Mouse (Mus musculus) thymus, adult 18-20 months (tissue): Measurements from ENCODE around the gene Hand2.

Experiments
- DNase-seq, 2 experiments: peaks; one replicate each; pipeline ENCODE4 v3.0.0; 2022; ENCODE audit warnings: mixed read lengths in 2 of 2

Hand2 gene

DNA sequence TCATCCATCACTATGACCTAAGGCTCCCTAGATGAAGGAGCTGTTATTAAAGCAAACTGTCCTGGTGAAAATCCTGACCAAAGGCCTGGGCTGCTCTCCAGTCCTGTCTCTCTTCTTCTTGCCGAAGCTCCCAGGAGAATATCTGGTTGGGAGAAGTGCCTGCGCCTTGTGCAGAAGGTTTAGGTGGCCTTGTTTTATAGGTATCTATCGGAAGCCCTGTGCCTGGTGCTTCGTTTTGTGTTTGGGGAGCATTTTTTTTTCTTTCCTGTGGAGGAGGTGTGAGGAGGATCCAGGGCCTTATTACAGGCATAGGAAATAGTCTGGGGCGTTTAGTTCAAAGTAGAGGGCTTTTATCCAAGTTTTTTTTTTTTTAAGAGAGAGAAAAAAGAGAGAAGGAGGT is 3.9 kb downstream of the Hand2 start:
- no peak for DNase-seq

DNA sequence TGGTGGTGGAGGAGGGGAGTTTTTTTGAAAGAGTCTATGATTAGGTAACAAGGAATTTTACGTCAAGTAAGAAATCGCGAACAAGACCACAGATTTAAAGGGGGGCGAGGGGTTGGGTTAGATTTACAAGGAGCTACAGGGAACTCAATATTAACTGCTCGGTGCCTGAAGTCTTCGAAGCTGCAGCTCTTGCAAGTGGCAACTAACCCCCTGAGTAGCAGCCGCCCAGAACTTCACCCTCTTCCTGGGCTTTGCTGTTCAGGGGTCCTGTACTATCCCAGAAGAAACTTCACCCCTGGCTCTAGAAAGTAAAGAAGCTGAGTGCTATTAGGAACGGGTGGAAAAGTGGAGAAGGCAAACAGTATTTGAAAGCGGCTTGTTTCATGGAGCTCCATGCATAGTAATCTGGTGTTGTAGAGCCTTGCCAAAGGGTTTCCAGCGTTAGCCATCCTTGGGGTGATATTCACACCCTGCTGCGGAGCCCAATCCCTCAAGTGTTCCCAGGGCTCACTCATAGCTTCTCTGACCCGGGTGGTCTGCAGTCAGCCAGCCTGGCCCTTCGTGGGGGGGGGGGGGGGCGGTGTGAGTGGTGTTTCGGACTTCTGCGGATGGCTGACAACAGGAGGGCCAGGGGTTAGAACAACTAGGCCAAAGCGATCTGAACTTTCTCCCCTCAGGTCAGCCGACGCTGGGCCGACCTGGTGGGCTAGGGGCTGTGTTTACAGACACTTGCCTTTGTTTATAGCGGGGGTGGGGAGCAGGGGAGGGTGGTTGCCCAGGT is 4.5 kb downstream of the Hand2 start:
- DNase-seq, result no peak

DNA sequence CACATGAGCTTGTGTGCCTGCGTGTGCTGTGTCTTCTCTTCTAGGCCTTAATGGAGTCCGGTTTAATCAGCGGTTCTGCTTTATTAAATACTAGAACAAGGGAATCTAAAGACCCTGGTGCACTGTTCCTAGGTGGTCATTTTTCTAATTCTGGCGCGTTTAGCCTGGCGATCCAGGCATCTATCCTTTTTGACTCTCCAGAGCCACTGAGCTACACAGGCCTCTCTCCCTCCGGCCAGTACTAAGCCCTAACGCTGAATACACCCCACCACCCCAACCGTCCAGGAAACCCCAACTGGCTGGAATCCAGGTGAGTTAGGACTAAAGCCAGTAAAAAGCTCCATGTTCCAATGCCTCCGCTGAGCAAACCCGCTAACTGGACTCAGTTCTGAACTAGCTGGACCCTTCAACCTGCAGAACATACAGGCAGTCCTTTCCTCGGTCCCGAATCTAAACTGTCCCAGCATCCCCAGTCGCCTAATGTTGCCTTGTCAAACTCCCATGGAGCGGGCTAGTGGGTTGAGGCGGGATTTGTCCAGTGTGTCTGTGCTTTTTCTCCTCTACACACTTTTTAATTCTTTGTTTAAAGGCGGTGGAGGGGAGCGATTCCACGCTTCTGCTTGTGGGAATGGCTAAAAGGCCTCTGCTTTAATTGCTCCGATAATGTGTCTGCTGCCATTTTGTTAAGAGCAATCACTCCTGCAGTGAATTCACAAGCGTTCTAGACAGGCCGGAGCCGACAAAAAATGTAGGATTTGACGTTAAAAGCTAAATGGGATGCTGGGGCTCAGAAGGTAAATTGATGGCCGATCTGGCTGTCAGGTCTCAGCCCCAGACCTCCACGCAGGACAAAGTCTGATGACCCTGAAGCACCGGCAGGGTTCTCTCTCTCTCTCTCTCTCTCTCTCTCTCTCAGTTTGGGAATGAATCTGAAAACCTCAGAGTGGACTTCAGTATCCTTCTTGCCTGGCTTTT is 5.6 kb downstream of the Hand2 start:
- DNase-seq, result no peak

DNA sequence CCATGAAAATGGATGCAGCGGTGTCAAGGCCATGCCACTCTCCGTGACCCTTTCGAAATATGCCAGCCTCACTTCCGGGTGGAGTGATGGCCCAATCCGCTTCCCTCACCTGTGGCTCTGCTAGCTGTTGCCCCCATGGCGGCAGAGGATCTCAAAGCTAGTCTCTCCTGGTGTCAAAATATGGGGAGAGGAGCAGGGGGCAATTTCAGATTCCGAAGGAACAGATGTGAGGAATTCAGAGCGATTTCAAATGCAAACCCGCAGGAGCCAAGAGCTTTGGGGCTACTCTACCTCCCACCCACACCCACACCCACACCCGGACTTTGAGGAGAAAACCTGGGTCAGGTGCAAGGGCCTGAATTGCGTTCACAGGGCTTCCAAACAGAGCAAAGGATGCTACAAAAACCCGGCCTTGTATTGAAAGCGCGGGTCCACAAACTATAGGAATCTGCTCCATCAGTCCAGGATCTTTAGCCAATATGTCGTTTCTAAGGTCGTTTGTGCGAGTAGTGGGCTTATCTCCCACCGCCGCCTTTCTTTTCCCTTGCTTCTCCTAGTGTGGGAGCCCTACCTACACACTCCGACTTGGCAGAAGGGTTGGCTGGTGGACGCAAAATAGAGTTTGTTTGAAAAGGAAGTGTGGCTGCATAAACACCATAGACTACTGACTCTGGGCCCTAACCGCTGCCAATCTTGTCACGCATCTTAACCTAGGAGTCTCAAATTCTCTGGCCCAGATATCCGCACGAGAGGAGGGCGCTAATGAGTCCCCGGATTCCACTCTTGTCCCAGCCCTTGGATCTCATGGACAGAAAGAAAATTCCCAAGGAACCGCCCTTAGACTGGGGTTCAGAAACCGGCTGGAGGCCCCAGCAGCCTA is 6.7 kb downstream of the Hand2 start:
- no peak for DNase-seq

DNA sequence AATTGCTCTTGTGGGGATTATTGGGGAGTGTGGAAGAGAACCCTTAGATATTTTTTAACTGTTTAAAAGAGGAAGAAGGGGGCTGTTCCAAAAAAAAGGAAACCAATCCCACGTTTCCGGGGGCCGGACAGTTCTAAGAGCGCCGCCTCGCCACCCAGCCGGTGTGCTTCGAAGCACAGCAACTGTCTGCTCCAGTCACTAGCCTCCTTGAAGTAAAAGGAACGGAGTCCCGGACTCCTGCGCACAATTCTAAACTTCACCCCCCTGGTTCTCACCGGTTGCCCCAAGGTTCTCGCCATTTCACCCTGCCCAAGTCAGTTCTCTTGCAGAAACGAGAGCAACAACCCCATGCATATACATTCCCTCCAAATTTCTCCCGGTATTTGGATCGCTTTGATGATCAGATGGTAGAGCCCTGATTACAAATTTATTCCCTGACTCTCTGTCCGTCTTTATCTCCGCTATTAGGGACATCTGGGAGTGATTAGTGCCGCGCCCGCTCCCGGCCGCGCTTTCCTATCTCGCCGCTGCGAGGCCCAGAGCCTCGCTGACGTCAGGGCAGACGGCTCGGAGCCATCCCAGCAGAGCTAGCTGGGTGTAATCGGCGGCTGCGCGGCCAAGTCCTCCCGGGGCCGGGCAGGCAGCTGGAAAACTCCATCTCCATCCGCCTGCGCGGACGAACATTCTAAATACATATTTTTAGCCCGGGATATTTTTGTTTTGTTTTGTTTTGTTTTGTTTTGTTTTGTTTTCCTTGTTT is 7.6 kb downstream of the Hand2 start:
- DNase-seq, result no peak

DNA sequence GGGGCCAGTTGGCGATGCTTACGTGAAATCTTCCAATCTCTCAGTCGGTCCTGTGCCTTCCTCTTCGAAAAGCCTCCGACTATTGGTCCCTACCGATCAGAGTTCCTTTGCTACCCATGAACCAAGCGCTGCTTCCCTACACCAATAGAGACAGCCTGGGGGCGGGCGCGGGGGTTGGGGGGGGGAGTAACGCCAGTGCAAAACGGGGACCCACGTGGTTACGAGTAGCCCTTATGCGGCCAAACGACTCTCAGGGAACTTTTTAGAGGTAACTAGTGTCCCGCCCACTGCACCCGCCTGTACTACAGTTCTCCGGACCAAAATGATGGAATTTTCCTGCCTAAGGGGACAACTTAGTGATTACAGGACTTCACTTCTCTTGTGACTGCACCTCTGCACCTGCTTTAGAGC is 8.2 kb downstream of the Hand2 start:
- DNase-seq, result no peak

DNA sequence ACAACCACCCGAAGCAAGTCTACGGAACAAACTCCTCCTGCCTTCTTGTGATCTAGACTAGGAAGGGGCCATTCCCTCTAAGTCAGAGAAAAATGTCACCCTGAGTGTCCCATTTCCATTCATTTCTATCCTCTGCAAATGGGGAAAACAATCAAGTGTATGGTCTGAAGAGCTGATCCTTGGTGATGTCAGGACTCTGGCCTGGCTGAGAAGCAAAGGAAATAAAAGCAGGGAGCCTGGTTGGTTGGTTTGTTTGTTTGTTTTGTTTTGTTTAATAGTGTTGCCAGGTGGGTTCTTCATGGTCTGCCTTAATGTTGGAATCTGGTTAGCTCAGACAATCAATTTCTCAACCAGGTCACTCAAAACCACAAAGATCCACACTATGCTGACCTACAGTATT is 9.3 kb downstream of the Hand2 start:
- no peak for DNase-seq

DNA sequence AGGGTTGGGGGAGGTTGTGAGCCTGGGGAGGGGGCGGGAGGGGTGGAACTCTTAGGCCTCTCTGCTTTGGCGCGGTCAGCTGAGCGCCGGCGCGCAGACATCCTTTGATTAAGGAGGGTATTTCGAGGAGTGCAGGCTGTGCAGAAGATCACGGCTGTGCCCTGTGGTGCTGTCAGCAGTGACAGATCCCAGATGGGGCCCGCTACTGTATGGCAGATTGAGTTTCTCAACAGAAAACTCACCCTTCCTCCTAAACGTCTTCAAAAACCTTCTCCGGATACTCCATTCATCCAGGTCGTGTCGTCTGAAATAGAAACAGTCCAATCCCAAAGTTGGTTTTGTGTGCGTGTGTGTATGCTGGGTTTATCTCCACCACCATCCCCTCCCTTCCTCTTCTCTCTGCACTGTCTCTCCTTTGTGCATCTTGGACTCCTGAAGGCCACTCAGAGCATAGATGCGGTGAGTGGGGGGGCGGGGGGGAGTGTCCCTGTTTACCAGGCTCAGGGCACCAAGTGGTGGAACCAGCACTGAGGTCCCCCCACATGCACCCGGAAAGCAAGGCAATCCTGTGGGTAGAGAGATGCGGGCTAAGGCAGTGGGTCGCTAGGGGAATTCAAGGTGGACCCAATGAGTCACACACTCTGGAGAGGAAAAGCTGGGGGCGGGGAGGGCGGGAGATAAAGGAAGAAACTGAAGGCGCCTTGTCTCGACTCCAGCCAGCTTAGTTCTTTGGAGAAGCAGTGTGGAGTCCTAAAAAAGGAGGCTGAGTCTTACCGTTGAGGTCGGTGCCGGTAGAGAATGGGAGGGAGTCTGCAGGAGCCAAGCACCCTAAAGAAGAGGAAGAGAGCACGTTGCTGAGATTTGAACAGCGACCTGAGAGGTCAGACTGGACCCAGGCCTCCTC is 11.2 kb downstream of the Hand2 start:
- DNase-seq, result no peak

DNA sequence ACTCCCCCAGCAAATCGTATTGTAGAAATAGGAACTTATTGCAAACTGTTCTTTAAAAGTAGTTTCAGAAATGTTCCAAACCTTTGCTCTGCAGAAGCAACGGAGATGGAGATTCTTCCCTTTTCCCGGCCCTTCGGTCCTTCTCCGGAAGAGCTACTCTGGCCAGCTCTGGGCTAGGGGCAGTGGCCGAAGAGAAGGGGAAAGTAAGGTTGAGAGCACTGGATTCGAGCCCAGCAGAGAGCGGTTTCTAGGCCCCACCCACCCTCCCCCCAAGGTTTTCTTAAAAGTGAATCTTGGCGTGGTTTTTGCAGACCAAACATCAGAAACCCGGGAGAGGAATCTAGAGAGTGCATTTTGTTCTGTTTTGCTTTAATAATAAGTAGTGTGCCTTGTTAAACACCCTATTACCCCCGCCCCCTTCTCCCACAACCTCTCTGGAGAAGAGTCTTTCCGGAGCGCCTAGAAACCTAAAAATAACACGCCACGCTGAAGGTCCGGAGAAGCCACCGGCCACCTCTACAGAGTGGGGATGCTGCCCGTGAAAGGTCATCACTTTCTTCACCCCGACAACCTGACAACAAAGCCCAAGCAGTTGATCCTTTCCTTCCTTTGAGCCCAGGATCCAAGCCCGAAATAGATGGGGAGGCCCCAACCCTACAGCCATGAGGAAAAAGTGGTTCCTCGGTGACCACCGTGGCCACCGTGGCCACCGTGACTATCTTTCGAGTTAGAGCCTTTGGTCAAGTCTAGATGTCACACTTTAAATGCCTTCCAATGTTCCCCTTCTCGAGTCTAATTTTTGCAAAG is 12.1 kb downstream of the Hand2 start:
- DNase-seq, result no peak

DNA sequence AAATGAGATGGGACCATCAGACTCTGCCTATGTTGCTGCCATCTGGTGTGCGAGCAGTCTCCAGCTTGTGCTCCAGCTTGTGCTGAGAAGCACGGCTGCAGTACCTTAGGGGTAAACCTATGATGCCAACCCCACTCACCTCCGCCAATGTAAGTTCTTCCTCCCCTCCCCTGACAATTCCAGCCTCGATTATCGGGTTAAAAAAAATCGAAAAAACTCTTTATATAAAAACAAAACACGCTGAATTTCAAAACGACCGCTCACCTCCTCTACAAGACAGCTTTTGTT is 12.6 kb downstream of the Hand2 start:
- DNase-seq, result no peak

DNA sequence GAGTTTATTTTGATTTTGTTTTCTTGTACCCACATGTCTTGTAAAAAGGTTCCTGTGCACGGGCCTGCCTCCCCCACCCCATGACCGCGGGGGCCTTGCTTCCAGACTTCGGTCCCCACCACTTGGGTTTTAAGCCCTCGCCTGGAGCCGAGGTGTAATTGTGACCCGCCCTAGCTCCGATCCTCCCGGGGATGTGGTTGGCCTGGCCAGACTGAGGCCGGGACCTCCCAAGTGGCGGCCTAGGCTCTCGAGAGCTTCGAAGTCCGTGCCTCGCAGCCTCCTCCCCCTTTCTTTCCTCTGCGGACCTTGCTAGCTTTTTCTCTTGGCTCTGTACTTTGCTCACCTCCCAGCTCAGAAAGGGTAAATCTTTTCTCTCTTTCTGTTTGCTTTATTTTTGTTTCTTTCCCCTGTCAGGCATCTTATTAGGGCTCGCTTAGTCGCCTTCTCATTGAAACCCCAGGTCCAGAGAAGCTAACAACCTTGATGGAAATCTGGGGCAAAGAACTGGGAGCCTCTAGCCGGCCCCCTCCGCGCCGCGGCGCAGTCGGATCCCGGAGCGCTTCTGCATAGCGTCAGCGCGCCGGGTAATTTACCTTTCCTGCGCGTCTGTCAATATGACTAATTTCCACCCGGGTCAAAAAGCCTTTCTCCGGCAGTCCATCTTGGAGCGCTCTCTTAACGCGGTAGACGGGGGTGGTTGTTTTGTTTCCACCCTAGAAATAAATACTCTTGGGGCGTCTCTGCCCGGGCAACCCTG is 13.2 kb downstream of the Hand2 start:
- no peak for DNase-seq

DNA sequence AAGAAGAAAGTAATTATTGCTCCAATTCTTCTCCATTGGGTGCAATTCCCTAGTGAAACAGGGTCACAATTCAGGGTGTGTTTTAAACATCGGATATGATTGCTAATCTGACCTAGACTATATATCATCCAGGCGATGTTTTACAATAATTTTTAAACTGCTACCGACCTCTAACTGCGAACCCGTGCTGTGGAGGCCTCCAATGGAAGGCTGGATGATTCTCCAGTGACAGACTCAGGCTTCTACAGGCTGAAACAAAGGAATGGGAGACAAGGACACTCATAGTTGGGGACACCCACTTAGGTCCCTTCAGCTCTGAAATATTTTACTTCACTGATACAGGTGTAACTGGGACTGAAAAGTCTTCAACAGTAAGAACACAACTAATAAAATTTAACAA is 13.9 kb downstream of the Hand2 start:
- no peak for DNase-seq

DNA sequence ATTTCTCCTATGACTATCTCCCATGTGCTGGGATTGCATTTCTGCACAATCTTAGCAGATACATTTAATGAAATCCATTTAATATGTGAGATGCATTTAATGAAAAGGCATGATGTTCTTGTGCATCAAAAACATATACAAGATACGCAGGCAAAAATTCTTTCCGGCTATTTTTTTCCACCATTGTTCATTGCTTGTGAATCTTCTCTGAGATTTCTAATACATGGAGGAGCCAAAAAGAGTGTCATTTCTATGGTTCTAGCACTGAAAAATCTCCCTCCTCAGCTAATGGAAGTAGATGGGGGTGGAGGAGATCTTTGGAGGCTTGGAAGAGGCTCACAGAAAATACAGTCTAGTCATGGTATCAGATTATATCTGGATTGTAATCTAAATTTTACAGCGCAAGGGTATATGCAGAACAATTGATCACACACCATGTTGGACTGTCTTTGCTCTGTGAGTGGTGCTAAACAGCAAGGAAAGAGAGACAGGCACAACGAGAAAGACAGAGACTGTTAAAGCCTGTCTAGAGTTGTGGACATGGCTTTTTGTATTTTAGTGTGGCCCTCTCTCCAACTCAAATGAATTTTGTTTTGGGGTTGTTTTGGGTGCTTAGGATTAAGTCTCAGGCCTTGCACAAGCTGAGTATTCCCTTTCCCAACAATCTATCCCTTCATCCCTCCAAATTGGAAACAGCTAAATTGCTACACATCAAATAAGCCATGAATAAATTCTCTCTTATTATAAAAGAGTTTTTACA is 16.7 kb downstream of the Hand2 start:
- no peak for DNase-seq

DNA sequence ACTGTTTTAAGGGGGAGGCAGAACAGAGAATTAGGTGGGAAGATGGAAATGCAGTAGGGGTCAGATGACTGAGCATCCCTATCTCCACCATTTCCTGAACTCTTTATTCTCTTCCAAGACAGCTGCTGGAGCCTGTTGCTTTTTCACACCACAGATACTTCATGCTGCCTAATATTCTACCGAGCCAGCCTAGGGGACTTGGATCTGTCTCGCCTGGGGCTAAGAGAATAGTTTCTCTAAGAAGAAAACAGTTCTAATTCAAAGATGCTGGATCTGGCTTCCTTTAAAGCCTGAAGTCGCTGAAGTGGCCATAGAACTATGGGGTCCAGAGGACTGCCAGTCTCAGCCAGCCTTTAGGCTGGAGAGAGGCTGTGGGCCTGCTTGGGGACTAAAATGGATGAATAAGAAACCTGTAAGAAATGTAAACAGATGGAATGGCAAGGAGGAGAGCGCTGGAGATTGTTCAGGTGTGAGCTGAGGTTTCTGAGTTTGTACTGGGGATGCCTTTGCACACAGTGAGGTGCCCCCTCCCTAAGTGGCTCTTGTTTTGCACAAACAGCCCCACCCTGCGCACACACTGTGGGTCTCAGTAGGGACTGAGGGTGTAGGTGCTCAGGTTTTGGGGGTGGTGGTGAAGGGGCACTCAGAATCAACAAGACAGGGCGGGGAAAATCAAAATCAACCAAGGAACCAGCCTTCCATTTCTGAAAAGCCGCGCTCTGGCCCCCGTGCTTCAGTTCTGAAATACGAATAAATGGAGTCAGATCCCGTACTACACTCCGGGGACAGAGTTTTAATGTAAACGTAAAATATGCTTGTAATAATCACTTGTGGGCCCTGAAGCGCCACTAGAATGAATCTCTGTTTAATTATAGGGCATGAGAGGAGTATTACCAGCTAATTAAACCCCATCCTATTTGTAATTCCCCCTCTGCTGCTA is 19.2 kb downstream of the Hand2 start:
- no peak for DNase-seq

DNA sequence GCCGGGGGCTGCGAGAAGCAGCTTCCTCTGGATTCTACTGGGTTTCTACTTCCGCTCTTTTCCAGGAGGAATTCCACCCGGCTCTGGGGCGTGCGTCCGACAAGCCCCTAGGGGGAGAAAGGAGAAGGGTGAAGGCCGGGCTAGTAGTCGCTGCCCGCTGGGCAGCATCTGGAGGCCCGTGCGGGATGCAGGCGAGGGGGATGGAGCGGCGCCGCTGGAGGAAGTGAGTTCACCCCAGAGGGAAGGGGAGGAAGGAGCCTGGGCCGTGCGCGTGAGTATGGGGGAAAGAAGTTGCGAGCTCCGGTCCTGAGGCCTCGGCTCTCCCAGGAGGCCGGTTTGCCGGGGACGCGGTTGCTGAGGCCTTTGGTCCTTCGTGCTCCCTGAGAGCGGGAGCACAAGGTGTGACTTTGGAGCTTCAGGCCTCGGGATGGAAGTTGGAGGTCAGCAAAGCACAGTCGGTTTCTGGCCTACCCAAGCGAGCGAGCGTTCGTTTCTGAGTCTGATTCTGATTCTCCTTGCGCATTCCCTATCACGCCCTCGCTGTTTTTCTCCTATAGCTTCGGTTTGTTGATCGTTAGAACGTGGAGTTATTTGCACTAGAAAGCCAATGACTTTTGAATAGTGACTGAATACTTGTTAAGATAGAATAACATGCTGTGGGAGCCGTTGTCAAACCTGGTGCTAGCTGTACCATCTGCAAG is 20.2 kb downstream of the Hand2 start:
- DNase-seq, result no peak

DNA sequence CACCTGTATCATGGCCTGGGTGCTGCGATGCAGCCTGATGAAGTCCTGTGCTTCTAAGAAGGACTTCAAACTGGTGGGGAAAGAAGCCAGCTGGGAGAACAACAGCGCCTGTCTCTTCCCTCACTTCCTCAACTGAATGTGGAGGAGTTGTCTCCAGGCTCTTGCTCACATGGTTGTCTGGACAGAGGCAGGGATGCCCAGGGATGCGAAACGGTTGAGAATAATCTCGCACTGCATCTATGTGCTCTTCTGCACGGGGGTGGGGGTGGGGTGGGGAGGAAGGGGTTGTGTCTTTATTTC is 20.7 kb downstream of the Hand2 start:
- no peak for DNase-seq

DNA sequence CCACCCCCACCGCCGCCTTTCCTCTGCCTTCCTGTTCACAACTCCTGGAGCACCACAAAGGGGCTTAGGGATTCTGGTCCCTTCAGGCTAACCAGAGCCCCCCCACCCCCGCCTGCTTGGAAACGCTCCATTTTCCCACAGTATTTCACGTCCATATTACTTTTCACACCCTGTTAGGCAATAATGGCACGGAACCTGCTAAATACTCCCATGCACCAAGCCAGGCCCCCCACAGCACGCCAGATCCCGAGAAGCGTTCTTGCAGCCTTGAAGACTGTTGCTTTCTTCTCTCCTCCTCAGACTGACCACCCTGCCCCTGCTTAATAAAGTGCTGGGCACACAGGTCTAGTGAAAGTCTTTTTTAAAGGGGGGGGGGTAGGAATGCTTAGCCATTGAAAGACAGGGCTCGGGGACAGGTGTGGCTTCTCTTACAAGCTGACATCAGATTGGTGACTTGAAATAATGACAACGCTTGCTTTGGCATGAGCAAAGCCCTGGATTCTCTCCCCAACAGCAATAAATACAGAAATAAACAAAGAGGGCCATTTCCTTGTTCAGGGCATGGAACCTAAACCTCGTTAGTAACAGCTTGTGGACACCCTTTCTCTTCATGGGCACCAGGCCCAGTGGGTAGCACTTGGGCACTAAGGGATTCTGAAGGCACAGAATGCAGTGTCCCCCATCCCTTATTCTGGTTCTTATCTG is 21.8 kb downstream of the Hand2 start:
- no peak for DNase-seq
